Mouse (Mus musculus) heart, postnatal 14 days (tissue): ENCODE measurements around the gene Sfrp5. TPM values are rescaled to one million over a fixed set of nuclear protein-coding genes. Genes with fewer than 3 reads are reported as not detected.

Source experiments
- DNase-seq, 2 experiments: peaks; one replicate each; pipeline ENCODE4 v3.0.0; 2021 to 2022
- intact Hi-C: fragments of 180-260 bp; cut with DNase I; formaldehyde crosslinking; loops from one replicate; pipeline ENCODE4 v1.15.1; 2025
- total RNA-seq, 2 experiments: library from RNA; stranded (reverse); gene quantifications; 2 replicates each; pipeline ENCODE4 v1.2.3; 2021

Sfrp5 gene
- total RNA-seq, 2 experiments from 2014 or later = 1.2 to 3.3 TPM

DNA sequence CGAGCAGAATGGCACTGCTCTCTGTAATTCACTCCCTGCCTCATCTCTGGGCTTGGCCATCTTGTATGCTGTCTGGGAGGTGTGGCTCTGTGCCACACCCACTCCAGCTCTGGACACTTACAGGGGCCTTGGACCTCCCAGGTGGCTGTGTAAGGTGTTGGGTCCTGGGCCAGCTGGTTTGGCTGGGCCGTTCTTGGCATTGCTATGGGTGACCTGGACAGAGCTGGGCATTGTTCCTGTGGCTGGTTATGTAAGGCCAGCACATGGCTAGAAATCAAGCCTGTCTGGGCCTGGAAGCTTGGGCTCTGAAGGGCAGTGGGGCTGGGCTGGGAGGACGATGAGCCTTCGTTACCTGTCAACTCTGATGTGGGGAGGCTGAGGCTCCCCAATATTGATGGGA lies 2.3 kb upstream of the Sfrp5 start:
- DNase-seq = peak; percentile 40 to 41
- intact Hi-C loops = no loop called here

DNA sequence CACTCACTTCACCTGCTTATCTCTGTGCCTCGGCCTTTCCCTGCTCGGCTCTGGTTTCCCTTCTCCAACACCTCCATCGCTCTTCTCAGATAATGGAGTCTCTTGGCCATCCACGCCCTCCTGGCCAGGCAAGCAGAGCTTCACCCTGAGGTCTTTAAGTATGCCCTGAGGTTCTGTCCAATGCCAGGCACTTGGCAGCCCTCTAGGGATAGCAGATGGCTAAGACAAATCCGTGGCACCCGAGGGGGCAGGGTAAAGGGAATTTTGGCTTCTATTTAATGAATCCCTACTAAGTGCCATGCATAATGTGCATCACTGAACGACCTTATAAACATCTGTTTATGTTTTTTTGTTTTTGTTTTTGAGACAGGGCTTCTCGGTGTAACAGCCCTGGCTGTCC lies 415 bp upstream of the Sfrp5 start:
- intact Hi-C loops = no loop called here

DNA sequence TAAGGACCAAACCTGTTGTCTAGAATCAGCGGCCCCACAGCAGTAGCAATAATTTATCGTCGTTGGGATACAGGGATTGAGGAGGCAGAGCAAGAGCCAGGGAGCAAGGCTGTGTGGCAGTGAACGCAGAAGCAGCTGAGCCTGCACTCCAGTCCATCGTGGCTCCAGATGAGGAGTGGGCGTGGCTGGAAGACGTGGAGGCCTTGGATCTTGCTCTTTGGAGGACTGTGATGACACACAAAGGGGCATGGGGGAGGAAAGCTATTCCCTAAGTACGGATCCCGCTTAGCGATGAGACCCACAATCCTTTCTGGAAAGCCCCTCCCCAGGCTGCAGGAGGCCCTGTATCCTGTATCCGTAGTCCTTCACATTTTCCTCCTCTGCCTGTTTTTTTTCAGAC lies 4.0 kb downstream of the Sfrp5 start:
- no peak for DNase-seq
- intact Hi-C loops = no loop called here

More for the DNA sequence above, 415 bp upstream of the Sfrp5 start:
- DNase-seq = no peak

DNA sequence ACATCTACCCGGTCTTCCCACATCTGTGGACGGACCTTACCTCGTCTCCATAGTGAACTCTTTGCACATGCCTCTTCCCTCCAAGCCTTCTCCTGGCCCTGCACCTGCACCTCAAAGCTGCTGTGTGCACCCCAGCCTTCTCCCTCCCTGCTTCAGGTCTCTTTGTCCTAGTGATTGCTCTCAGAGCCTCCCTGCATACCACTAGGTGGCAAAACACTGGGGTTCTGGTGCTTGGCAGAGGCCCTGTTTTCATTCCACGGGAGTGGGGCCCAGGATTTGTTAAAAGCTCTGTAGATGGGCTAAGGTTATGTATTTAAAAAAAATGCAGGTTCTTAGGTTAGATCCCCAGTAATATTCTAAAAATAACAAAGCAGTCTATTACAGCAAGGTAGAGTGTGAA lies 5.0 kb downstream of the Sfrp5 start:
- intact Hi-C loops = no loop called here
- no peak for DNase-seq

DNA sequence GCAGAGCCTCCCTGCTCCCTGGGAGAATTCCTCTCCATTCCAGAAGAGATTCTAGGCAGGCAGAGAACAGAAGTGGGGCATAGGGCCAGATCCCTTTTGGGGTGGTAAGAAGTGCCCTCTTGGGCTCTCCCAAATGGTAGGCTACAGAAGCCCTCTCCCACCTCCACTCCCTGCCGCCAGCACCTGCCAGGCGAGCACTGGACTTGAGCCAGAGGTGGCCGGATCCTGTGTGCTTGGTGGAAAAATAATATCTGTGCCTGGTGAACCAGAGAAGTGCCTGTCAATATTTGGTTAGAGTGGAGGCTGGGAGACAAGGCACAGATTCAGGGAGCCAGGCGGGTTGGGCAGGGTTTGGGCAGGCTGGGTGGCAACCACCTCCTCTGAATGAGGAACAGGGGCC lies 5.7 kb downstream of the Sfrp5 start:
- intact Hi-C loops = no loop called here
- DNase-seq = no peak

DNA sequence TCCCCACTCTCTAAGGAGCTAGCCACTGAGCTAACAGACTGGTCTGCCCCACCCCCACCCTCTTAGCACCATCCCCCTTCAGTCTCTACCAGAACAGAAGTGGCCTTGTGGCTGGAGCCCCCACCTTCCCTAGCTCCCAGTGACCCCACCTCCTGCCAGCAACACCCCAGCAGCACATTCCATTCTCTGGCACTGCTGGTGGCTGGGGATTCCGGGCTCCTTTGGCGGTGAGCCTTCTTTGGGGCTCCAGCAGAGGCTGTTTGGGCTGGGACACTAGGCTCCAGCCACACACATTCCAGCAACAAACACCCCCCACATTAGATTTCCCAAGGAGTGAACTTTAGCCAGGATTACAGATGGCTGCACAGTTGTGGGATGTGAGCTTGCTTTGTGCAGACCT lies 8.7 kb downstream of the Sfrp5 start:
- intact Hi-C loops = no loop called here
- DNase-seq = peak in 1 of 2 experiments; percentile 46

DNA sequence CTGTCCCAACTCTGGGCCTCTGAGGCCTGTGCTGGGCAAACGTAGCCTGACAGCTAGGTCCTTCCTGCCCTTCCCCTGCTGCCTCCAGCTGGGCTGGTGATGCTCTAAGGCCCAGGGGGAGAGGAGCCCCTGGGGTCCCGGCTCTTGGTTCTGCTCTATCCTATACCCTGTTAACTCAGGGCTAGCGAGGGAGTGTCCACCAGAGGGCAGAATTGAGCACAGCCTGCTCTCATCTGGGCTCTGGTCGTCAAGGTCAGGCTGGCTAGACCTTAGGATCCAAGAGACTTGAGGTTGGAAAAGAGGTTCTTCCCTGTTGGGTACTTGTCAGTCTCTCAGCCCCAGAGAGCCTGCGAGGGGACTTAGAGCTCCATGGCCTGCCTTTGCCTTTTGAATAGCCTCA lies 11.6 kb downstream of the Sfrp5 start:
- intact Hi-C loops = loop anchor here (2.0 kb wide), 1 partner anchor 82 kb away; no protein-coding TSS in a partner anchor
- DNase-seq = peak; percentile 62 to 75

DNA sequence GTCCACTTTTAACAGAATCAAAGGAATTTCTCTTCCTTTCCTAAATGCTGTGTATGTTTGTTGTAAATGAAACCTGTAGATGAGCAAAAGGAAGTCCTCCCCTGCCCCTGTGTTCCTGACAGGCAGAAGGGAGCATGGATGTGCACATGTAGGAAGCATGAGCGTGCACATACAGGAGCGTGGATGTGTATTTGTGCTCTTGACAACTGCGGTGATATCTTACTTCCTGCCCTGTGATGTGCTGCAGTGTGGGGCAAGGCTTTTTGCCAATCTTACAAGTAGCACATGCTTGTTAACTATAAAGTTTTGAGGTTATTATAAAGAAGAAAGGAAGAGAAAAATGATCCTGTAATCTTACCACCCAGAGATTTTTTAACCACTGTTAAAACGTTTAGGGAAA lies 12.3 kb downstream of the Sfrp5 start:
- DNase-seq = no peak
- intact Hi-C loops = loop anchor here (2.0 kb wide), 1 partner anchor 83 kb away; no protein-coding TSS in a partner anchor

DNA sequence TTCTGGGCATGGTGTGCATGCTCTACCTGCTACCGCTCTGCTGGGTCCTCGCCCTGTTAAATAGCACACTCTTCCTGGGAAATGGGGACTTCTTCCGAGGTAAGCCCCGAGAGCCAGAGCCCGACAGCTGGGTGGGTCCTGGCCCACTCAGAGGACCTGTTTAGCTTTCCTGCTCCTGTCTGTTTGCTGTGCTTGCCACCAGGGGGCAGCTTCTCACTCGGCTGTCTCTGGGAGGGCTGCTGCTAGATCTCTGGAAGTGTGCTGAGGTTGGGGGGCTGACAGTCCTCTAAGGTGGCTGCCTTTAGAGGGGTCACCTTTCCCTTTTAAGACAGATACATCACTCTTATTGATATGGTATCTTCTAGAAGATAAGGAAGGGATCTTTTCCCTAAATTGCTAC lies 19.4 kb downstream of the Sfrp5 start:
- intact Hi-C loops = no loop called here

DNA sequence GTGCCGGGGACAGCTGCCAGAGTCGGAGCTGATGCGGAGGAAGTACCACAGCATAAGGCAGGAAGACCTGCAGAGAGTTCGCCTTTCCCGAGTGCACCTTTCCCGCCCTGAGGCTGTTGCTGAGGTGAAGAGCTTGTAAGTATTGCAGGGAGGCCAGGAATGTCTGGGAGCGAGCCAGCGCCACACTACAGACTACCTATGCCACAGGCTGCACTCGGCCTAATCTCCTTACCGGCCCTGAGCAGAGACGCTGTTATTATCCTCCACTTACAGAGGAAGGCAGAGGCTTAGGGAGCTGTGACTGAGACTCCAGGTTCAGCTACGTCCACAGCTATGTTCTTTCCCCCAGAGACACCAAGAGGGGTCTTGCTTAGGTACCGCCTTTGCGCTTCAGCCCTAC lies 22.7 kb downstream of the Sfrp5 start:
- no peak for DNase-seq
- intact Hi-C loops = no loop called here

More for the DNA sequence above, 19.4 kb downstream of the Sfrp5 start:
- no peak for DNase-seq

DNA sequence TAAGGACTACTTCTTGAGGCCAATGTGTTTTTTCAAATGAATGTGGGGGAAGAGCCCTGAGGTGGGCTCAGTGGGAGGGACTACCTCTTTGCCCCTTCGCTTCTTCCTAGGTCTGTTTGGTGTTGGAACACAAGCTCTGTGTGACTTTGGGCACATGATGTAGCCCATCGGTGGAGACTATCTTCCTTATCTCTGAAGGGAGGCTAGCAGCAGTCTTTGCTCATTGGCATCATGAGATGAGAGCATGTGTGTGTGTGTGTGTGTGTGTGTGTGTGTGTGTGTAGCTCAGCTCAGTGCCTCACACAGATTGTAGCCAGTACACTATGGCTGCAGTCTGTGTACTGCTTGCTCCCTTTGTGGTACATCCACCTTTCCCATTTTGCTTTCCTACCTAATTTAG lies 24.6 kb downstream of the Sfrp5 start:
- no peak for DNase-seq
- intact Hi-C loops = no loop called here

DNA sequence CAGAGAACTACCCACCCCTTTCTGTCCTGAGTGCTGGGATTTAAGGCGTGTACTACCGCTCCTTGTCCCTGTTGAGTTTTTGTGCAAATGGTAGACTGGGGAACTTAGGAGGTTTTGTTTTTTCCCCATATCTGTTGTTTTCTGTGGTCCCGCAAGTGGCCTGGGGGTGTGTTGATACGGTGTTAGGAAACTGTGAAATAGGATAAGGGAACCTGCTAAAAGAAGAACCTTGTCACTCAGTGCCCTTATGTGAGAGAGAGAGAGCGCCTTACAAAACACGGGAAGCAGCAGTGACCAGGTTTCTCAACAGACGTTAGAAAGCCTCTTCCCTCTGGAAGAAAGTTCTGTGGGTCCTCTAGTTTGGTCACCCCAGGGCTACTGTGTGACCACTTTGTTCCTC lies 25.2 kb downstream of the Sfrp5 start:
- intact Hi-C loops = no loop called here
- no peak for DNase-seq

DNA sequence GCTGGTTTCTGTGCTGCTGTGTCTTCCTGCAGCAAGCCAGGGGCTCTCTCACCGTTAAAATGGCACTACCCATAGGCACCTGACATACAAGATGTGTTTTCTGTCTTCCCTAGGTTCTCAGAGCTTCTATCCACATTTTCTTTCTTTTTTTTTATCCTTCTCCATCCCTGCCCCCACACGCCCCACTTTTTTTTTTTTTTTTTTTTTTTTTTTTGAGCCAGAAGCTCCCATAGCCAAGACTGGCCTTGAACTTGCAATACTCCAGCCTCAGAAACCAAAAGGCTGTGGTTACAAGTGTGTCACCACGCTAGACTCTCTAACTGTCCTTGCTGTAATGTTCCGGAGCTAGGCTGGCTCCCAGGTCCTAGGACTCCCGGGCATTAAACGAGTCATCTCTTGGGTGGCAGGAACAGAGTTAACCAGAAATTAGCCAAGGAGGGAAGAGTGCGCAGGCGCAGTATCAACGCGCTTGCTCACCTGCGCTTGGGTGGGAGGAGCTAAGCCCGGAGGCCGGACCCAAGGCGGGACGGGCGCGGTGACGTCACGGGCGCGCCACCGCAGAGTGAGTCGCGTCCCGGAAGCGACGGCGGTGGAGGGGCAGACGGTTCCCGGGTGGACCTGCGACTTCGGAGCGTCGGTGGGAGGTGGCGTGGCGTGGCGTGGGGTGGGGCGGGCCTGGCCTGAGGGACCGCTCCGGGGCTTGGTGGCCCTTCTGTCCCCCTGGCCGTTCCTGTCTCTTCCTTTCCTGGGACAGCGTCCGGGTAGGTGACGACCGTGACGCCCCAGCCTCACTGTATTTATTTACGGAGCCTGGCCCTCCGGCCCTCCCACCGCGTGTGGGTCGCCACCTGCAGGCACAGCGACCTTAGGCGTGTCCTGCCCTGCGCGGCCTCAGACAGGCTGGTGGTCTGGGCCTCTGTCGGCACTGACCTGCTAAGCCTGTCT lies 31.8 kb downstream of the Sfrp5 start:
- peak; percentile 93 to 94 for DNase-seq
- intact Hi-C loops = no loop called here

DNA sequence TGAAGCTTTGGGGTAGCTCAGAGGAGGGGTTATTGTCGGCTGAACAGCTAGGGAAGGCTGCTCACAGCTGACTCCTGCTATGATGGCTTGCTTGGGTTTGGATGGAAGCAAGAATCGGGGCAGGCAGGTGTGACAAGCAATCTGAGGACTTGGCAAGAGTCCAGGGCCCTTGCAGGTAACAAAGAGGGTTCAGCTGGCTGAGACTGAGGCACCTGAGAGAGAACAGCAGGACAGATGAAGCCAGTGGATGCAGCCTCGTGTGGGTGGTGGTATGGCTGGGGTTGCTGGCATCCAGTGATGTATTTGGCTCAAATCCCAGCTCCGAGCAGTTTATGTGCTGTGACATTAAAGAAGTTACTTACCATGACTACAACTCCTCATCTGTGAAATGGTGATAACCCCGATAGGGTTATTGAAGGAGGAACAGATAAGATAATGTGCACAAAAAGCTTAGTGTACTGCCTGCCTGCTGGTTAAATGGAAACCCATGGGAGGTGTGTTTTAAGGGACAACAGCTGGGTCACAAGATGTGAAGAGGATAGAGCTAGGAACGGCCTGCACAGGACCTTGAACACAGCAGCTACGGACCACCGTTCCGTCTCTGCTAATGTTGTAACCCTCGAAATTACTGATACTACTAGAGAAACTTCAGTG lies 32.6 kb downstream of the Sfrp5 start:
- DNase-seq = no peak
- intact Hi-C loops = loop anchor here (5.0 kb wide), 1 partner anchor 132 kb away; the partner anchor contains the start of gene Ankrd2

DNA sequence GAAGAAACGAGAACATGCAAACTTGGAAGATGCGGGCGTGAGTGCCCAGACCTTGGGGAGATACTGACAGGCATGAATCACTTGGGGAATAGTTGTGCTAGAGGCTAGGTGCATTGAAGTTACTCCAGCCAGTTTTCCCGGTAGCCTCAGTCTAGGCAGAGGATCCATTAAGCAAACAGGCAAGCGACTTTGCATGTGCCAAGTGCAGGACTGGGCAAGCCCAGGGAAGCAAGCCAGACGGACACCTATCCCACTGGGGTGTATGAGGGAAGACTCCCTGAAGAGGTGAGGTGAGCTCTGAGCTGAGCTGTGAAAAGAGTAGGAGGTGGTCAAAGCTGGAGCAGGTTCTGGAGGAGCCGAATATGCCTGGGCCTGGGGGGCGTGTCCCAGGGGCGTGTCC lies 34.6 kb downstream of the Sfrp5 start:
- DNase-seq = no peak
- intact Hi-C loops = loop anchor here (5.0 kb wide), 1 partner anchor 130 kb away; the partner anchor contains the start of gene Ankrd2

DNA sequence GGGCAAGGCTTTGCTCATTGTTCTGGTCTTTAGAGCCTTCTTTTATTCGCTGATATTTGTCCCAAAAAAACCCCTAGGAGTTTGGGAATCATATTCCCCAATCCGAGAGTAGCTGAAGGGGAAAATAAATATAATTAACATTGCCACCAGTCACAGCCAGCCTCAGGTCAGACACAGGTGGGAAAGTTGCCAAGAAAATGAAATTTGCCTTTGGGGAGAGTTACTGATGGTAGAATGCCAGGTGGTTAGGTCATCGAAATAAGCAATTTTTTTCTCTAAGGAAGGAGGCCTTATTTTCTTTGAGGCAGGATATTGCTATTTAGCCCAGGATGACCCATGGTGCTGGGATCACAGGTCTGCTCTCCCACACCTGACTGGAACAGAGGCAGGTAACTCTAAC lies 35.3 kb downstream of the Sfrp5 start:
- intact Hi-C loops = loop anchor here (1.0 to 5.0 kb wide), 2 partner anchors 22 to 129 kb away; partner anchors contain the start of gene Ankrd2
- DNase-seq = no peak

DNA sequence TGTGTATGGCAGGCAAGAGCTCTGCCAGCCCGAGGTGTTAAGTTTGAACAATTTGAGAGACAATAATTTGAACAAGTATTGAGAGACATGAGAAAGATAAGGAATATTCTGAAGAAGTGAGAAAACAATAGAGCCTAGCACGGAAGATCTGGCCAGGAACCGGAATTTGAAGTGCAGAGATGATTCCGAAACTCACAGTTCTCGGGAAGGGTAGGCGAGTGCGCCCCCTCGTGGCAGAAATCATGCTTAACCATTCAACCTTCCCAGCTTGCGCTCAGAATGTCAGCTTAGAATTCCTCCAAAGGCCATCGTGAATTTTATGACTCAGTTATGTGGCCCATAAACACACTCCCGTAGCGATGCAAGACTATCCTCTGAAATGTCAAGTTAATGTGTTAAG lies 35.9 kb downstream of the Sfrp5 start:
- DNase-seq = peak; percentile 89 to 95
- intact Hi-C loops = loop anchor here (1.0 to 5.0 kb wide), 2 partner anchors 22 to 129 kb away; partner anchors contain the start of gene Ankrd2

DNA sequence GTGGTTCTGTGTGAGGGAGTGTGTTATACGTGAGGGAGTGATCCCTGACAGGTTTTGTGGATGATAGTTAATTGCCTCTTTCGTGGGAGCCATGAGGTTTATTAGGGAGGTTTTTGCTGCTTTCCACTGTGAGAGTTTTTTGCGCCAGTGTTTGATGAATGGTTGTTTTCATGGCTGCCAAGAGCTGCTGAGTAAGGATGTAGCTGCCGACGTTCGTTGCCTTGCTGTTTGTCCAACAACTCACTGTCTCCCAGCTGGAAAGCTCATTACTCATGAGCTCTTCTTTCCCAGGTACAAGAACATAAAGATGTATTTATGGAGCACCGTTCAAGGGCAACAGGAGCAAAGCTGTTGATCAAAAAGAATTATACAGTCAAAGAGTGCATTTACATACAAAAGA lies 37.9 kb downstream of the Sfrp5 start:
- intact Hi-C loops = no loop called here
- DNase-seq = no peak

DNA sequence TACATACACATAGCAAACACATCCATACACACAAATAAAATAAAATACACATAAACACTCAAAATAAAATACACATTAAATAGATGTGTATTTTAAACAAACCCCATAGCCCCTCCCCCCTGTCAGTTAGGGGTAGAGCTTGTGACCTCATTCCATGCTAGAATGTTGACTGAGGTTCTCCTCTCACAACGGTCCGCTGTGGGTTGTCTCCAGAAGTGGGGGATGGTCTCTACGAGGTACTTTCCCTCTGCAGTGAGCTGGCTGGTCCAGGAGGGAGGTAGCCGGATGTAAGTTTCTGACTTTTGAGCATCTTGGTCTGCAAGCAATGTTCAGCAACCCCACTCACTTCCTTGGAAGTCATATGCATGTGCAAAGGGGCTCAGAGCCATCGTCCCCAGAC lies 38.3 kb downstream of the Sfrp5 start, which contains the start of gene Zfyve27:
TSS of gene Zfyve27 (plus strand) at position 188 of the 400 bp plus-strand sequence.
- no peak for DNase-seq
- intact Hi-C loops = no loop called here

DNA sequence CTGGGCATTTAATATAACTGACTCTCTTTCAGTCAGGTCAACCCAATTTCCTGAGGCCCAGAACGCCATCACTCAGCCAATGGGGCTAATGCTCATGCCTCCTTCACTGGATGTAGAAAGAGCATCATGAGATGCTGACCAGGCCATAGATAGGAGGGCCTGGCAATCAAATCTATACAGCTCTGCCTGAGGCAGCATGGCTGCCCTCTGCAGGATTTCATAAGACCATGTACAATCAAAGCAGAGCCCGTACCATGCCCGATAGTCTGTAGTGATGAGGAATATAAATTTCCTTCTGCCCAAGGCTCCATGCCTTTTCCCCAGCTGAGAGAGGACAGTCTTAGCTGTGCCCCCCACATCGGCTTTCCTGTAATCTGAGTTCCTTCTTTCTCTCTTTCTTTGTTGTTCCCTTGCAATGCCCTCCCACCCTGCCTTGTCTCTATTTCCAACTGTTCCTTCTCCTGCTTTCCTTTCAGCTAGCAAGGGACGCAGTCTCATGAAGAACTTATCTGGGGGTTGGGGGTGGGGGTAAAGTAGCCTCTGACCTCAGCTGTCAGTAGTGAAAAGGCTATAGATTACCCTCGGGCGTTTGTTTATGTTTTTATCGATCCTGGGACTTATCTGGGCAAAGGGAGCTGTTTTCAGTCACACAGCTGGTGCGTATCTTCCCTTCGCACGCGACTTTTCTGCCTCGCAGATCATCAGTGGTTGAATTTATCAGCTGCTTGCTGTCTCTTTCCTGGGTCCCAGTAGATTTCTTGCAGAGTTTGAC lies 43.6 kb downstream of the Sfrp5 start:
- intact Hi-C loops = no loop called here

More for the DNA sequence above, 43.6 kb downstream of the Sfrp5 start:
- no peak for DNase-seq
